Mouse (Mus musculus) limb, embryonic 14.5 days (tissue): ENCODE data around the gene Prex1. TPM values are rescaled to one million over a fixed set of nuclear protein-coding genes. Genes with fewer than 3 reads are reported as not detected.

Source experiments
- ATAC-seq: fragments of 200-750 bp; cut with Nextera tagmentation; 2 replicates; pipeline ENCODE4 v1.8.0; 2017; ENCODE audit warnings: low read depth, moderate number of reproducible peaks, moderate TSS enrichment; ENCODE audit not compliant: low FRiP score
- DNase-seq: peaks from one replicate; pipeline ENCODE4 v3.0.0-alpha.2; 2015; ENCODE audit warnings: low spot score
- H3K27ac ChIP-seq: fragments of 300-500 bp; sonication (generic); replicated peaks from 2 replicates; pipeline ENCODE4 v1.5.1; 2014; ENCODE audit warnings: low read depth, mild to moderate bottlenecking, low read length, moderate library complexity, mixed read lengths
- H3K27me3 ChIP-seq: fragments of 300-500 bp; sonication (generic); 2 replicates; pipeline ENCODE4 v1.6.1; 2014; ENCODE audit warnings: low read length, mixed read lengths; ENCODE audit not compliant: control insufficient read depth, insufficient read depth
- H3K36me3 ChIP-seq: fragments of 300-500 bp; sonication (generic); 2 replicates; pipeline ENCODE4 v1.6.1; 2014; ENCODE audit warnings: mild to moderate bottlenecking, low read length, moderate library complexity, mixed read lengths; ENCODE audit not compliant: control insufficient read depth, insufficient read depth
- H3K4me1 ChIP-seq: fragments of 300-500 bp; sonication (generic); 2 replicates; pipeline ENCODE4 v1.6.1; 2014; ENCODE audit warnings: antibody characterized with exemption, low read length, mixed read lengths; ENCODE audit not compliant: control insufficient read depth, insufficient read depth
- H3K4me2 ChIP-seq: fragments of 300-500 bp; sonication (generic); replicated peaks from 2 replicates; pipeline ENCODE4 v1.6.1; 2014; ENCODE audit warnings: low read depth, mild to moderate bottlenecking, low read length, moderate library complexity; ENCODE audit not compliant: severe bottlenecking
- H3K4me3 ChIP-seq: fragments of 300-500 bp; sonication (generic); replicated peaks from 2 replicates; pipeline ENCODE4 v1.5.1; 2014; ENCODE audit warnings: low read length
- H3K9ac ChIP-seq: fragments of 300-500 bp; sonication (generic); 2 replicates; pipeline ENCODE4 v1.6.1; 2014; ENCODE audit warnings: mild to moderate bottlenecking, low read depth, low read length, moderate library complexity; ENCODE audit not compliant: severe bottlenecking
- H3K9me3 ChIP-seq: fragments of 300-500 bp; sonication (generic); 2 replicates; pipeline ENCODE4 v1.6.1; 2016; ENCODE audit warnings: low read length; ENCODE audit not compliant: control insufficient read depth
- POLR2A ChIP-seq: fragments of 200-500 bp; IDR thresholded peaks from 2 replicates; pipeline ENCODE4 v1.8.0; 2012; ENCODE audit warnings: inconsistent platforms, mild to moderate bottlenecking, moderate library complexity, borderline replicate concordance; ENCODE audit not compliant: insufficient read depth, insufficient read length; ENCODE audit errors: extremely low read depth
- WGBS: fragments of 180-500 bp; shearing (Covaris S2); extraction: QIAGEN DNeasy Blood & Tissue Kit; methylation state at CpG from one replicate; pipeline ENCODE4 v1.1.7; 2014; 5-methylcytosine and 5-hydroxymethylcytosine counted together
- polyA plus RNA-seq, 2 experiments: library from polyadenylated mRNA; depleted of rRNA in 1 of 2; stranded (reverse) in 1 of 2; unstranded in 1 of 2; fragments of >200 nt; fragmentation: Nextera tagmentation in 1 of 2; extraction: Ambion mirVana in 1 of 2; gene quantifications; 2 replicates each; pipeline versions ENCODE4 v1.2.1 to v1.2.3; 2012 to 2014

Gene Prex1
- polyA plus RNA-seq, 2 experiments, result 20.1 to 27.9 TPM

- DNase-seq (no peak), ATAC-seq (no peak)
- 49% methylated on average over 2 of the region's 2 CpGs for WGBS
- Histone ChIP-seq H3K36me3 (peaks cover 3% of the 10 kb centered on the region; the same call in 1 of the 2 replicates), H3K9ac (no peak overlapping the region), H3K4me3 (no peak overlapping the region), H3K27me3 (no peaks in the 10 kb centered on the region), H3K4me2 (no peak overlapping the region), H3K4me1 (peaks cover 4% of the 10 kb centered on the region; the same call in 1 of the 2 replicates), H3K27ac (no peak overlapping the region), H3K9me3 (no peaks in the 10 kb centered on the region)
- no peak for TF ChIP-seq POLR2A
Observed at GRCm38 (mm10) chr2:166706526-166706925, 7.1 kb downstream of the Prex1 start.

GRCm38 (mm10) chr2:166703491-166703890, 10.1 kb downstream of the Prex1 start:
- H3K4me1 ChIP-seq, result peaks cover 6% of the 10 kb centered on the region; the same call in 1 of the 2 replicates
- H3K4me3 ChIP-seq, result no peak overlapping the region
- DNase-seq (no peak), ATAC-seq (no peak)
- peaks cover 3% of the 10 kb centered on the region; the same call in 1 of the 2 replicates for H3K36me3 ChIP-seq
- H3K9me3 ChIP-seq, result no peaks in the 10 kb centered on the region
- H3K9ac ChIP-seq, result no peak overlapping the region
- no peaks in the 10 kb centered on the region for H3K27me3 ChIP-seq
- H3K27ac ChIP-seq, result no peak overlapping the region
- WGBS, result 69% methylated on average over 3 of the region's 3 CpGs
- no peak overlapping the region for H3K4me2 ChIP-seq
- TF ChIP-seq POLR2A, result no peak

GRCm38 (mm10) chr2:166702113-166702445, 11.6 kb downstream of the Prex1 start:
- no peak overlapping the region for H3K27ac ChIP-seq
- H3K4me2 ChIP-seq, result no peak overlapping the region
- no peak for ATAC-seq
- H3K27me3 ChIP-seq, result no peaks in the 10 kb centered on the region
- no peak overlapping the region for H3K9ac ChIP-seq
- no peaks in the 10 kb centered on the region for H3K9me3 ChIP-seq
- 89% methylated on average over 2 of the region's 2 CpGs for WGBS
- no peak overlapping the region for H3K4me3 ChIP-seq
- H3K4me1 ChIP-seq, result peaks cover 6% of the 10 kb centered on the region; the same call in 1 of the 2 replicates
- no peak for TF ChIP-seq POLR2A
- peaks cover 3% of the 10 kb centered on the region; the same call in 1 of the 2 replicates for H3K36me3 ChIP-seq
- DNase-seq, result no peak

- no peak overlapping the region for H3K4me3 ChIP-seq
- ATAC-seq (0 out of 2 replicates have a peak, but pooled peaks have one; percentile 37), DNase-seq (no peak)
- H3K27ac ChIP-seq, result no peak overlapping the region
- no peaks in the 10 kb centered on the region for H3K9me3 ChIP-seq
- no peak overlapping the region for H3K4me2 ChIP-seq
- TF ChIP-seq POLR2A, result no peak
- peaks cover 3% of the 10 kb centered on the region; the same call in 1 of the 2 replicates for H3K36me3 ChIP-seq
- H3K9ac ChIP-seq, result no peak overlapping the region
- WGBS, result 43% methylated on average over 23 of the region's 23 CpGs
- no peaks in the 10 kb centered on the region for H3K27me3 ChIP-seq
- peaks cover 6% of the 10 kb centered on the region; the same call in 1 of the 2 replicates for H3K4me1 ChIP-seq
Observed at GRCm38 (mm10) chr2:166701248-166702112, 12.2 kb downstream of the Prex1 start.

- Histone ChIP-seq H3K27me3 (no peaks in the 10 kb centered on the region), H3K4me2 (no peak overlapping the region), H3K36me3 (peaks cover 3% of the 10 kb centered on the region; the same call in 1 of the 2 replicates), H3K27ac (no peak overlapping the region), H3K4me3 (no peak overlapping the region), H3K4me1 (peaks cover 6% of the 10 kb centered on the region; the same call in 1 of the 2 replicates), H3K9me3 (no peaks in the 10 kb centered on the region), H3K9ac (no peak overlapping the region)
- WGBS, result 73% methylated on average over 13 of the region's 13 CpGs
- no peak for TF ChIP-seq POLR2A
- ATAC-seq, result no peak
- no peak for DNase-seq
Observed at GRCm38 (mm10) chr2:166700732-166701131, 12.9 kb downstream of the Prex1 start.
